In genomic region chr9:60708606-60709005, GRCm38 (mm10) we compare ENCODE assay signal across 20 mouse cellular contexts. TPM values are rescaled to one million over a fixed set of nuclear protein-coding genes. Genes with fewer than 3 reads are reported as not detected.
DNase-seq lines count a peak whose midpoint lies in the region.
"Had no signal": no experiment of that assay in that cellular context is flagged by ENCODE, and none has a peak within 500 bp of the region (broad histone marks: within the 10 kb centered on the region; RNA-seq: fewer than 3 reads in every experiment).

No protein-coding gene starts in this region.

- no peaks in the 10 kb centered on the region for H3K36me3 ChIP-seq in heart, embryonic 10.5 days
- H3K36me3 ChIP-seq: G1E had no signal

- 80% methylated on average over 5 of the region's 5 CpGs for WGBS in heart, embryonic 10.5 days

- H3K9me3 ChIP-seq in heart, embryonic 10.5 days: no peaks in the 10 kb centered on the region
- H3K9me3 ChIP-seq: G1E had no signal

- H3K27ac ChIP-seq in heart, embryonic 10.5 days: no peak overlapping the region

- peak; percentile 74 for DNase-seq in heart, adult 11 months
- DNase-seq in heart, postnatal 25 days (ENCODE audit: low spot score): no peak
- peak; percentile 52 for DNase-seq in heart, embryonic 10.5 days (ENCODE audit: low spot score)
- no peak for DNase-seq in heart, postnatal 10 days
- DNase-seq: adrenal gland, adult 2 months; adrenal gland, adult 8-10 months; adrenal gland, postnatal 10 days; adrenal gland, postnatal 14 days; adrenal gland, postnatal 25 days; adrenal gland, postnatal 36 days; B cell, adult 2 months; cerebellum, adult 11 months; cerebellum, adult 11-12 months; cerebellum, adult 18-20 months had no signal

- peaks cover 27% of the 10 kb centered on the region for H3K27me3 ChIP-seq in heart, embryonic 10.5 days (ENCODE audit: insufficient read depth, poor library complexity, severe bottlenecking)
- H3K27me3 ChIP-seq: CH12.LX, Patski had no signal

- H3K4me3 ChIP-seq in heart, embryonic 10.5 days: no peak overlapping the region

- peaks cover 11% of the 10 kb centered on the region for H3K4me1 ChIP-seq in heart, embryonic 10.5 days

- intact Hi-C loops in heart, postnatal 25 days (cut with DNase I): no loop called here
- intact Hi-C loops in heart, postnatal 10 days (cut with DNase I): no loop called here

RNA-seq across cellular contexts. Expression of gene Larp6, which starts 4.2 kb away (rescaled TPM):
- total RNA-seq in heart, postnatal 25 days (2021): 1 to 10 TPM; 1.3 to 1.5 TPM
- 0.44 and 0.68 TPM in 2 replicates for polyA plus RNA-seq in heart, embryonic 10.5 days (2016; fragmentation: Nextera tagmentation; extraction: Ambion mirVana)
- 1 to 10 TPM; 1.3 to 1.5 TPM for total RNA-seq in heart, postnatal 10 days (2021)
- total RNA-seq: CH12.LX, G1E, MEL had no signal
- polyA plus RNA-seq: activated CD4-positive, CD25-positive, alpha-beta regulatory T cell, adult 4 months; CD4-positive, CD25-positive, alpha-beta regulatory T cell, adult 4 months; G1E; Patski had no signal

RNA-seq across cellular contexts. Expression of gene Lrrc49, which starts 20.6 kb away (rescaled TPM):
- 1 to 10 TPM; 4.1 to 4.3 TPM for total RNA-seq in heart, postnatal 25 days (2021)
- polyA plus RNA-seq in heart, embryonic 10.5 days (2016; fragmentation: Nextera tagmentation; extraction: Ambion mirVana): 9.0 and 12.4 TPM in 2 replicates
- 1 to 10 TPM; 7.2 to 9.3 TPM for total RNA-seq in heart, postnatal 10 days (2021)

Comparison
In these comparisons a context has a peak if more than half of its experiments do, and no peak if none do; other contexts are left out.
1. DNase-seq: peak in heart, adult 11 months (single experiment) and heart, embryonic 10.5 days (single experiment); none in heart, postnatal 25 days (single experiment) and heart, postnatal 10 days (0 of 2).